Mouse (Mus musculus): ENCODE data around the gene Dnaic1.

Gene Dnaic1

GRCm38 (mm10) chr4:41569411-41569885, at the start of gene Dnaic1, which contains the start of gene Fam219a:
Gene Dnaic1, plus strand, starts transcription at chr4:41569775.
Gene Fam219a, minus strand, starts transcription at chr4:41569538.
- DNase-seq (ENCODE audit: low spot score), result peak; percentile 98

DNA sequence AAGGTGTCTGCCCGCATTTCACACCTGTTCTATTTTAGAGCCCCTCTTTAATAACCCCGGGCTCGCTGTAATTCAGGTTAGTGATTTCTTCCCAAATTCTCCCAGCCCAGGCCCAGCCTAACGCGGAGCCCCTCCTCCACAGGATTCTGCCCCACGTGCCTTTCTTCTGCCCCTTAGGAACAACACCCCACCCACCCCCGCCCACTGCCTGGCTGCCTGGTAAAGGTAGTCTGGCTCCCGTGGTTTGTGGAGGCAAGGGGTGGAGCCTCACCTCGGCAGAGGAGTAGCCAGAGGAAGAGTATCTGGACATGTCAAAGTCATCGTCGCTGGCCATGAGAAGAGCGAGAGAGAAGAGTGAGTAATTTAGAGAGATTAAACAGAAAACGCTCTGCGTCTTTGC, 48.9 kb upstream of the Dnaic1 start:
- DNase-seq (ENCODE audit: low spot score), result no peak

DNA sequence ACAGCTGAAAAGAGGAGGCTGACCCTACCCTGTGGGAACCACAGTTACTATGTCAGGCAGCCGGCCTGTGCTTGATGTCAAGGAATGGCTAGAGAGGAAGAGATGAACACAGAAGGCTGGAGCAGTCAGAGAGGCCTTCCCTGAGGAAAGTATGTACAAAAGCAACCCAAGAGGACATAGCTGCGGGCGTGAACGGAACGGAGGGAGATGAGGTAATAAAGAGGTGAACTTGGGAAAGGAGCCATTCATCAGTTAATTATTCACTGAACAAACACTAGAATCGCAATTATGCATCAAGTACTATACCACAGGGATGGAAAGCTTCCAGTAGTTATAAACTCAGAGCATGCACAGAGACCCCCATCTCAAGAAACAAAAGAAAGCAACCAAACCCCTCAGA, 47.4 kb upstream of the Dnaic1 start:
- no peak for DNase-seq (ENCODE audit: low spot score)

- DNase-seq (ENCODE audit: low spot score), result no peak
These were observed 46.8 kb upstream of the Dnaic1 start for GRCm38 (mm10) chr4:41522788-41523187.

DNA sequence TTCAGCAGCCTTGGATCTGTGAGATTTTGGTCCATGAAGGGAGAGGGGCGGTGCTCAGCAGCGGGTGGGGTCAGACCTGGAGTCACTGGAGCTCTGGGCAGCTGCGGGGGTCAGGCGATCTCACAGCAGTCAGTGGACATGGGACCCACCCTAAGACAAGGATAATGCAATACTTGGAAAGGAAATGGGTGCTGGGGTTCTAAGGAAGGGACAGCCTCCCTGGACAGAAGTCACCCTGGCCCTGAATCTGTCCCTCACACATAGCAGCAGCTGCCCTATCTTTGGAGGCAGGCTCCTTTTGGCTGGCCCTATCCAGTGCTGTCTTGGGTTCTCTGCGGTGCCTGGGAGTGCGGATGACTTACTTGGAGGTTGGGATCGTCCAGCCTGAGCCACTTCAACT, 45.7 kb upstream of the Dnaic1 start:
- DNase-seq (ENCODE audit: low spot score), result no peak

- no peak for DNase-seq (ENCODE audit: low spot score)
These were observed 44.7 kb upstream of the Dnaic1 start for GRCm38 (mm10) chr4:41524829-41525228.

- DNase-seq (ENCODE audit: low spot score), result no peak
These were observed 43.0 kb upstream of the Dnaic1 start for GRCm38 (mm10) chr4:41526553-41526952.

GRCm38 (mm10) chr4:41527076-41527475, 42.5 kb upstream of the Dnaic1 start:
- no peak for DNase-seq (ENCODE audit: low spot score)

- peak; percentile 21 for DNase-seq (ENCODE audit: low spot score)
These were observed 41.6 kb upstream of the Dnaic1 start for GRCm38 (mm10) chr4:41527996-41528395.

GRCm38 (mm10) chr4:41532420-41532819, 37.2 kb upstream of the Dnaic1 start:
- DNase-seq (ENCODE audit: low spot score), result peak; percentile 35

DNA sequence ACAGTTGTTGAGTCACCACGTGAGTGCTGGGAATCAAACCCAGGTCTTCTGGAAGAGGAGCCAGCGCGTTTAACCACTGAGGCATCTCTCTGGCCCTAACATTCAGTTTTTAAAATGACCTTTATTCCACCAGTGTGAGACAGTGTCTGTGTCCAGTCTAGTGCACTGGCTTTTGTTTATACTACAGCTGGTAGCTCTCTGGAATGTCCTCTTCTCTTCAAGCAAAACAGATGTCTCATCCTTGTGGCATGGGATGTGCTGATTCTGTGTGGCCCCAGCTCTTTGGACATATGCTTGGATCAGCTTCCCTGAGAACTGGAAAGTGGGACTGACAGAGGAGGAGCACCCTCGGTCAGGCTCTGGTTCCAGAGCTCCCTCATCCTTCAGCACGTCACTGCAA, 34.7 kb upstream of the Dnaic1 start:
- DNase-seq (ENCODE audit: low spot score), result no peak

GRCm38 (mm10) chr4:41542136-41542535, 27.4 kb upstream of the Dnaic1 start:
- DNase-seq (ENCODE audit: low spot score), result no peak

DNA sequence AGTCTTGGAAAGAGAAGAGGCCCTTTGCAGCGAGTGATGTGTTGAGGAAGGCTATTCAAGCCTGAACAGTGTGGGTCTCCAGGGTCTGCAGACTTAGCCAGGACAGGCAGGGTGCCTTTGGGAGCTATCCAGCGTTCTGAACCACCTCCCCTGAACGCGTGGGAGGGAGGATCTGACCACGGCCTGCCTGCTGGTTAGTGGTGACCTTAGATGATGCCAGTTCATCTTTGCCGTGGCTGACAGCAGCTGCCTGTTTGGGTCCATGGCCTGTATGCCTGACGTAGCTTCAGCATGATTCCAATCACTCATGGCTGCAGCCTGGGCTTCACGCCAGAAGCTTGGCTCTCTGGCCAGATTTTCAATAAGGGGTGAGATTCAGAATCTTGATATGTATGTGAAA, 23.6 kb upstream of the Dnaic1 start:
- peak; percentile 39 for DNase-seq (ENCODE audit: low spot score)

GRCm38 (mm10) chr4:41547086-41547485, 22.5 kb upstream of the Dnaic1 start:
- DNase-seq (ENCODE audit: low spot score), result no peak

- DNase-seq (ENCODE audit: low spot score), result peak; percentile 65
These were observed 17.0 kb upstream of the Dnaic1 start for GRCm38 (mm10) chr4:41552529-41552928.

DNA sequence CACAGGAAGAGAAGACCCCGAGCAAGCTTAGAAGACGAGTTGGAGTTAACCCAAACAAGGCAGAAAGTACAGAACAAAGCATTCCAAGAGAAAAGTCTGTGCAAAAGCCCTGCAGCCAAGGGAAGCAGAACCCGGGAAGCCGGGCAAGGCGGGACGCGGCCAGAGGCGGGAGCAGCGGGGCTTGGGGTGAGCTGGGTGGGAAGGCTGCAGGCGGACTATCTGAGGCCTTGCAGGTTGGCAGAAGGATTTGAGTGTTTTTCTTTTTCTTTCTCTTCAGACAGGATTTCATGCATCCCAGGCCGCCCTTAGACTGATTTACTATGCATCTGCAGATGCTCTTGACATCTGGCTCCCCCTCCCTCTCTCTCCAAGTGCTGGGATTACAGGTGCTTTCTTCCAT, 16.5 kb upstream of the Dnaic1 start:
- DNase-seq (ENCODE audit: low spot score), result no peak

- peak; percentile 44 for DNase-seq (ENCODE audit: low spot score)
These were observed 14.4 kb upstream of the Dnaic1 start for GRCm38 (mm10) chr4:41554994-41555663.

DNA sequence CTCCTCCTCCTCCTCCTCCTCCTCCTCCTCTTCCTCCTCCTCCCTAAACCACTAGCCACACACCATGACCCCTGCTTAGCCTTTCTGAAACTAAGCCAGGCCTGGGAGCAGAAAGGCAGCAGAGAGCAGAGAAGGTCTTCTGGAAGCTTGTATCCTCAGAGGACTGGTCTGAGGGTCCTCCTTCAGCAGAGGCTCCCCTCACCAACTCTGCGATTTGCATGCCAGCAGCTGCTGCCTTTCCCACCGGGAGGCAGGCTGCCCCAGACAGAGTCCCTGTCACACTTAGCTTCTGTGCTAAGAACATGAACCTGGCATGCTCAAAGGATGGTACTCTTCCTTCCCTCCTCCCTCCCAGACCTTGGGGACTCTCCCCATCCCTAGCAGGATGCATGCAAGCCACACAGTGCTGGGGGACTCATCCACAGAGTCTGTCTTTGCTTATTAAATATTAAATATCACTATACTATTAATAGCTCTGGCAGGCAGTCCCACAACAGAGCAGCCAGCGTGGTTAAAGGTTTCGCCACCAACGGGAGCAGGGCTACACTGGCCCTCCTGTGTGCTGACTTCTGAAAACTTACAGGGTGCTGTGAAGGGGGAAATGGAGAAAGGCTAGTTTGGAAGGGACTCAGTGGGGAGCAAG, 13.1 kb upstream of the Dnaic1 start:
- no peak for DNase-seq (ENCODE audit: low spot score)

DNA sequence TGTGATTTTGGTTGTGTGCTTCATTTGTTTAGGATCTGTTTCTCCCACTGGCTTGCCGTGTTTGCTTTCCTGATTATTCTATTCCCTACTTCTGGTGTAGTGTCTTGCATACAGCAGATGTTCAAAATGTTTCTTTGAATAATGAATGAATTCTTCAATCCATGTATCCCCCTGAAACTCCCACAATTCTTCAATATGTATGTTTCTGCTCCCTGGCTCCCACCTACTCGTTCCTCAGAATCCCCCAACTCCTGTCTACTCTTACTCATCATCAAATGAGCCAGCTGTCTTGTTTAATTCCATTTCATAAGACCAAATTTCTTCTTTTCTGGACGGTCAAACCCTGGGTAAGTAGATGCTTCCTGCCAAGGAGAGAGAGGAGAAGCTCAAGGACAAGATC, 12.5 kb upstream of the Dnaic1 start:
- no peak for DNase-seq (ENCODE audit: low spot score)

DNA sequence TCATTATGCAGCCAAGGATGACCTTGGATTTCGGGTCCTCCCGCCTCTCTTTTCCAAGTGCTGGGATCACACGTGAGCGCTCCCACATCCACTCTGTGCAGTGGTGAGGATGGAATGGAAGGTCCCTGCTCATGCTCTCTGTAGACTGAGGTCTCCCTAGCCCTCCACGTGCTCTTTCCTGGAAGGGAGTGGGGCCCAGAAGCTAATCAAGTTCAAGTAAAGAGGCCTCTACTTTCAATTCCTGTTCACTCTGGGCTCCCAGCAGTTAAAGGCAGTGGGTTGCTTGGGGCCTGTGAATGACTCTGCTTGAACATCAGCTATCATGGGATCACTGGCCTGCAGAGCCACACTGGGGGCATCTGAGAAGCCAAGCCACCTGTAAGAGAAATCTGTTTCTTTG, 6.3 kb upstream of the Dnaic1 start:
- no peak for DNase-seq (ENCODE audit: low spot score)

GRCm38 (mm10) chr4:41566123-41566522, 3.5 kb upstream of the Dnaic1 start:
- no peak for DNase-seq (ENCODE audit: low spot score)

DNA sequence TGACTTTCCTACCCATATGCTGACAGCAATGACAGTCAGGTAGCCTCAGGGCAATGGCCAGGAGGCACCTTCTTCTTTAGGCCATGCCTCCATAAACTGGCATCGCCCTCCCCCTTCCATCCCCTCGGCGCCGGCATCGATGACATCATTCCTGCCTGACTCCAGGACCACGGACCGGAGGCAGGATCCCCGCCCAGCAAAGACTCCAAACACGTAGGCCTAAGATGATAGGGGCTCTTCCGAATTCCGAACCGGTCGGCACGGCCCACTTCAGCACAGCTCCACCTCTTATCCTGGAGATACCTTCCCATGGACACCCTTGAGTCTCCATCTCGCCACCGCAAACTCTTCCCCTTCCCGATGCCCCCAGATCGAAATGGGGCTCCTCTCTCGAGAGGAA, 1.3 kb upstream of the Dnaic1 start:
- peak; percentile 14 for DNase-seq (ENCODE audit: low spot score)

- peak; percentile 22 for DNase-seq (ENCODE audit: low spot score)
These were observed 729 bp upstream of the Dnaic1 start for GRCm38 (mm10) chr4:41568682-41569410.
